Mouse (Mus musculus): ENCODE results near the gene Tex21. TPM values are rescaled to one million over a fixed set of nuclear protein-coding genes. Genes with fewer than 3 reads are reported as not detected.
A peak's percentile ranks its signal among the peaks of the same experiment; 100 is the strongest.

The Tex21 gene
- total and polyA plus RNA-seq, 2 experiments = not detected

GRCm38 (mm10) chr12:76256114-76256843 is 9.7 kb upstream of the Tex21 start:
- no peaks in the 10 kb centered on the region for H3K27me3 ChIP-seq (ENCODE audit: control insufficient read depth, insufficient read depth, low read length)
- peak overlapping the region; percentile 67 for H3K4me3 ChIP-seq (ENCODE audit: insufficient read depth, low read depth, low read length)
- DNase-seq (ENCODE audit: extremely low read depth, low read depth, low spot score) = peak; percentile 89
- H3K36me3 ChIP-seq (ENCODE audit: control insufficient read depth, insufficient read depth, low read length) = no peaks in the 10 kb centered on the region
- H3K9ac ChIP-seq (ENCODE audit: low read depth, low read length) = peak overlapping the region; percentile 67
- peaks cover 14% of the 10 kb centered on the region; the same call in 1 of the 2 replicates for H3K4me1 ChIP-seq (ENCODE audit: control insufficient read depth, insufficient read depth, low read length)
- H3K27ac ChIP-seq (replicated peaks; ENCODE audit: insufficient read depth, low read depth, low read length) = peak overlapping the region; percentile 100
- TF ChIP-seq POLR2A (IDR thresholded peaks at IDR 0.05; ENCODE audit: extremely low read depth, insufficient read depth, low read length) = no peak
- 15% methylated on average over 17 of the region's 17 CpGs for WGBS
- H3K79me2 ChIP-seq (ENCODE audit: control insufficient read depth, insufficient read depth, low read length) = peaks cover 15% of the 10 kb centered on the region; the same call in 1 of the 2 replicates

- peak; percentile 80 for DNase-seq (ENCODE audit: extremely low read depth, low read depth, low spot score)
These were observed 8.9 kb upstream of the Tex21 start for GRCm38 (mm10) chr12:76255499-76255875.

GRCm38 (mm10) chr12:76254725-76255498 is 8.4 kb upstream of the Tex21 start, which contains the start of gene Mthfd1:
Gene Mthfd1, plus strand, starts transcription at chr12:76255298.
- no peaks in the 10 kb centered on the region for H3K36me3 ChIP-seq (ENCODE audit: control insufficient read depth, insufficient read depth, low read length)
- 0 out of 2 replicates have a peak, but pooled peaks have one; percentile 63 for TF ChIP-seq POLR2A (IDR thresholded peaks at IDR 0.05; ENCODE audit: extremely low read depth, insufficient read depth, low read length)
- TF ChIP-seq CTCF (IDR thresholded peaks at IDR 0.05; ENCODE audit: low read depth, low read length) = no peak
- H3K27me3 ChIP-seq (ENCODE audit: control insufficient read depth, insufficient read depth, low read length) = no peaks in the 10 kb centered on the region
- peaks cover 14% of the 10 kb centered on the region; the same call in 1 of the 2 replicates for H3K4me1 ChIP-seq (ENCODE audit: control insufficient read depth, insufficient read depth, low read length)
- H3K27ac ChIP-seq (replicated peaks; ENCODE audit: insufficient read depth, low read depth, low read length) = peak within 1 kb of the TSS; percentile 100
- H3K4me3 ChIP-seq (ENCODE audit: insufficient read depth, low read depth, low read length) = peak within 1 kb of the TSS; percentile 67
- WGBS = 1% methylated on average over 43 of the region's 43 CpGs
- peak; percentile 94 for DNase-seq (ENCODE audit: extremely low read depth, low read depth, low spot score)
- peaks cover 9% of the 10 kb centered on the region; the same call in 1 of the 2 replicates for H3K79me2 ChIP-seq (ENCODE audit: control insufficient read depth, insufficient read depth, low read length)
- peak within 1 kb of the TSS; percentile 74 for H3K9ac ChIP-seq (ENCODE audit: low read depth, low read length)

More at GRCm38 (mm10) chr12:76255499-76255875, 8.9 kb upstream of the Tex21 start:
- Histone ChIP-seq H3K79me2 (ENCODE audit: control insufficient read depth, insufficient read depth, low read length) (peaks cover 9% of the 10 kb centered on the region; the same call in 1 of the 2 replicates), H3K27me3 (ENCODE audit: control insufficient read depth, insufficient read depth, low read length) (no peaks in the 10 kb centered on the region), H3K36me3 (ENCODE audit: control insufficient read depth, insufficient read depth, low read length) (no peaks in the 10 kb centered on the region), H3K4me1 (ENCODE audit: control insufficient read depth, insufficient read depth, low read length) (peaks cover 14% of the 10 kb centered on the region; the same call in 1 of the 2 replicates), H3K9ac (ENCODE audit: low read depth, low read length) (peak overlapping the region; percentile 67), H3K4me3 (ENCODE audit: insufficient read depth, low read depth, low read length) (peak overlapping the region; percentile 67), H3K27ac (replicated peaks; ENCODE audit: insufficient read depth, low read depth, low read length) (peak overlapping the region; percentile 100)
- TF ChIP-seq CTCF (IDR thresholded peaks at IDR 0.05; ENCODE audit: low read depth, low read length) (no peak), POLR2A (IDR thresholded peaks at IDR 0.05; ENCODE audit: extremely low read depth, insufficient read depth, low read length) (no peak)
- 1% methylated on average over 11 of the region's 11 CpGs for WGBS

- Histone ChIP-seq H3K36me3 (ENCODE audit: control insufficient read depth, insufficient read depth, low read length) (no peaks in the 10 kb centered on the region), H3K27me3 (ENCODE audit: control insufficient read depth, insufficient read depth, low read length) (no peaks in the 10 kb centered on the region), H3K4me3 (ENCODE audit: insufficient read depth, low read depth, low read length) (no peak overlapping the region), H3K79me2 (ENCODE audit: control insufficient read depth, insufficient read depth, low read length) (peaks cover 9% of the 10 kb centered on the region; the same call in 1 of the 2 replicates), H3K4me1 (ENCODE audit: control insufficient read depth, insufficient read depth, low read length) (peaks cover 14% of the 10 kb centered on the region; the same call in 1 of the 2 replicates), H3K9ac (ENCODE audit: low read depth, low read length) (no peak overlapping the region), H3K27ac (replicated peaks; ENCODE audit: insufficient read depth, low read depth, low read length) (peak overlapping the region; percentile 39)
- TF ChIP-seq POLR2A (IDR thresholded peaks at IDR 0.05; ENCODE audit: extremely low read depth, insufficient read depth, low read length) (no peak), CTCF (IDR thresholded peaks at IDR 0.05; ENCODE audit: low read depth, low read length) (no peak)
- 63% methylated on average over 8 of the region's 8 CpGs for WGBS
- DNase-seq (ENCODE audit: extremely low read depth, low read depth, low spot score) = peak; percentile 49
These were observed 7.4 kb upstream of the Tex21 start for GRCm38 (mm10) chr12:76253991-76254390.

GRCm38 (mm10) chr12:76253591-76253990 is 7.0 kb upstream of the Tex21 start:
- 85% methylated on average over 2 of the region's 2 CpGs for WGBS
- no peaks in the 10 kb centered on the region for H3K36me3 ChIP-seq (ENCODE audit: control insufficient read depth, insufficient read depth, low read length)
- TF ChIP-seq CTCF (IDR thresholded peaks at IDR 0.05; ENCODE audit: low read depth, low read length) (no peak), POLR2A (IDR thresholded peaks at IDR 0.05; ENCODE audit: extremely low read depth, insufficient read depth, low read length) (no peak)
- no peak overlapping the region for H3K4me3 ChIP-seq (ENCODE audit: insufficient read depth, low read depth, low read length)
- H3K27me3 ChIP-seq (ENCODE audit: control insufficient read depth, insufficient read depth, low read length) = no peaks in the 10 kb centered on the region
- H3K4me1 ChIP-seq (ENCODE audit: control insufficient read depth, insufficient read depth, low read length) = peaks cover 12% of the 10 kb centered on the region; the same call in 1 of the 2 replicates
- H3K27ac ChIP-seq (replicated peaks; ENCODE audit: insufficient read depth, low read depth, low read length) = no peak overlapping the region
- DNase-seq (ENCODE audit: extremely low read depth, low read depth, low spot score) = no peak
- H3K79me2 ChIP-seq (ENCODE audit: control insufficient read depth, insufficient read depth, low read length) = peaks cover 8% of the 10 kb centered on the region; the same call in 1 of the 2 replicates
- no peak overlapping the region for H3K9ac ChIP-seq (ENCODE audit: low read depth, low read length)

Data from liver, adult 2 months (tissue).